11 mouse cellular contexts compared by ENCODE assay signal in the genomic region with DNA sequence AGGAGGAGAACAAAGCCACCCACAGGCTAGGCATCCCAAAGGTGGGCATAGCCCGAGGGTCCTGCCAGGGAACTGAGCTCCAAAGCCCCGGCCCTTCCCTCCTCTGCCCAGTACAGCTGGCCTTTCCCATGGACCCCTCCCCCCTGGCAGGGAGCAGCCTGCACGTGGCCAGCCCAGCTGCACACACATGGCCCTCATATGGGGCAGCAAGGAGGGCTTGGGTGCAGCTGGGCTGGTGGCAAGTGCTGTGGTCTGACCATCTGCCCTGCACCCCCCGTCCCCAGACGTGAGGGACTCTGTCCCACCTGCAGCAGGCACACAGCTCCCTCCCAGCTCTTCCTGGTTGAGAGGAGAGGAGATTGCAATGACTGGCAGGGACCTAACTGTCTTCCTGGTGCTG. TPM values are rescaled to one million over a fixed set of nuclear protein-coding genes. Genes with fewer than 3 reads are reported as not detected.
DNase-seq lines count a peak whose midpoint lies in the region; ATAC-seq and TF ChIP-seq lines count a peak whose summit lies in the region.
"Had no signal": no experiment of that assay in that cellular context is flagged by ENCODE, and none has a peak within 500 bp of the region (broad histone marks: within the 10 kb centered on the region; RNA-seq: fewer than 3 reads in every experiment).

No protein-coding gene starts in this region.

- peak; percentile 43 for DNase-seq in embryo, embryonic 10 days (ENCODE audit: low spot score)
- DNase-seq in embryo, embryonic 10.5 days (ENCODE audit: low spot score), result no peak
- DNase-seq in kidney, adult 2 months, result no peak
- DNase-seq in testis, postnatal 10 days (ENCODE audit: low spot score), result no peak
- DNase-seq in frontal cortex, postnatal 14 days (ENCODE audit: low spot score in 2 of 2), result no peak
- DNase-seq in layer of hippocampus, adult 2 months (ENCODE audit: low spot score in 2 of 2), result no peak

- ATAC-seq in kidney, embryonic 15.5 days (replicated peaks; ENCODE audit: low FRiP score), result no peak
- ATAC-seq: Patski had no signal

- TF ChIP-seq POLR2A in kidney, adult 2 months (IDR thresholded peaks at IDR 0.05; ENCODE audit: low read depth, low read length), result no peak
- no peak for TF ChIP-seq POLR2A in testis, adult 2 months (IDR thresholded peaks at IDR 0.05; ENCODE audit: control insufficient read depth, low read depth, low read length)

- no peak overlapping the region for H3K27ac ChIP-seq in kidney, embryonic 15.5 days
- no peak overlapping the region for H3K27ac ChIP-seq in kidney, adult 2 months (ENCODE audit: insufficient read depth, low read depth, low read length)
- no peak overlapping the region for H3K27ac ChIP-seq in testis, adult 2 months (ENCODE audit: control insufficient read depth, insufficient read depth, low read depth, low read length)
- no peak overlapping the region for H3K27ac ChIP-seq in layer of hippocampus, adult 2 months
- H3K27ac ChIP-seq: left cerebral cortex, adult 2 months had no signal

- no peak overlapping the region for H3K9ac ChIP-seq in kidney, embryonic 15.5 days

- H3K4me3 ChIP-seq in kidney, embryonic 15.5 days (replicated peaks), result no peak overlapping the region
- no peak overlapping the region for H3K4me3 ChIP-seq in kidney, adult 2 months (ENCODE audit: insufficient read depth, low read depth, low read length)
- H3K4me3 ChIP-seq in testis, adult 2 months (ENCODE audit: control insufficient read depth, low read depth, low read length), result peak overlapping the region; percentile 16; the same call in 1 of the 2 replicates
- no peak overlapping the region for H3K4me3 ChIP-seq in layer of hippocampus, adult 2 months
- H3K4me3 ChIP-seq: left cerebral cortex, adult 2 months had no signal

- no peak for TF ChIP-seq CTCF in kidney, adult 2 months (conservative IDR thresholded peaks at IDR 0.05; ENCODE audit: insufficient read depth, insufficient read length, low read depth, low read length)
- no peak for TF ChIP-seq CTCF in testis, adult 2 months (IDR thresholded peaks at IDR 0.05; ENCODE audit: control insufficient read depth, insufficient read depth, insufficient replicate concordance, low read depth, low read length)
- no peak for TF ChIP-seq CTCF in layer of hippocampus, adult 2 months (conservative IDR thresholded peaks at IDR 0.05)

- H3K36me3 ChIP-seq in kidney, embryonic 15.5 days, result no peaks in the 10 kb centered on the region
- H3K36me3 ChIP-seq in kidney, adult 2 months (ENCODE audit: control insufficient read depth, insufficient read depth, low read length), result no peaks in the 10 kb centered on the region
- H3K36me3 ChIP-seq in testis, adult 2 months (ENCODE audit: control insufficient read depth, insufficient read depth, low read length), result no peaks in the 10 kb centered on the region

- H3K4me2 ChIP-seq in kidney, embryonic 15.5 days, result peak overlapping the region; percentile 23

- H3K9me3 ChIP-seq in kidney, embryonic 15.5 days (replicated peaks), result no peaks in the 10 kb centered on the region

- H3K4me1 ChIP-seq in kidney, embryonic 15.5 days, result peaks cover 50% of the 10 kb centered on the region
- H3K4me1 ChIP-seq in kidney, adult 2 months (ENCODE audit: control insufficient read depth, insufficient read depth, low read length), result no peaks in the 10 kb centered on the region
- peaks cover 16% of the 10 kb centered on the region for H3K4me1 ChIP-seq in testis, adult 2 months (ENCODE audit: control insufficient read depth, insufficient read depth, low read length)

- peaks cover 25% of the 10 kb centered on the region for H3K27me3 ChIP-seq in kidney, embryonic 15.5 days
- no peaks in the 10 kb centered on the region for H3K27me3 ChIP-seq in kidney, adult 2 months (replicated peaks; ENCODE audit: control insufficient read depth, insufficient read depth, low read length)
- H3K27me3 ChIP-seq in testis, adult 2 months (ENCODE audit: control insufficient read depth, insufficient read depth, low read length), result no peaks in the 10 kb centered on the region
- H3K27me3 ChIP-seq: Patski had no signal

- 36% methylated on average over 5 of the region's 5 CpGs for WGBS in kidney, embryonic 15.5 days
- WGBS in kidney, adult 2 months, result 28% methylated on average over 5 of the region's 5 CpGs

RNA-seq across cellular contexts. Expression of gene Atoh8, which starts 4.5 kb away (rescaled TPM):
- polyA plus RNA-seq in kidney, embryonic 15.5 days (2015; fragmentation: Nextera tagmentation; extraction: Ambion mirVana), result 18.5 and 18.9 TPM in 2 replicates
- 7.7 and 10.1 TPM in 2 replicates for polyA plus RNA-seq in kidney, adult 2 months (2012; rRNA removed)
- polyA plus RNA-seq in testis, adult 2 months (2012; rRNA removed), result 390 and 420 TPM in 2 replicates
- total RNA-seq in layer of hippocampus, adult 2 months (2021), result 1 to 10 TPM; 2.1 to 3.1 TPM
- total RNA-seq: granulocyte monocyte progenitor cell, adult 5-6 weeks had no signal

Comparison
In these comparisons a context has a peak if more than half of its experiments do, and no peak if none do; other contexts are left out.
1. RNA of gene Atoh8, which starts 4.5 kb away (polyA plus RNA-seq): 390 to 420 TPM in testis, adult 2 months; 18.5 to 18.9 TPM in kidney, embryonic 15.5 days and 7.7 to 10.1 TPM in kidney, adult 2 months; every median in the first group is over 10 times any median in the second.